Mouse (Mus musculus) brain, embryonic 14.5 days (tissue): ENCODE measurements at regions not wholly inside any gene's neighbourhood (a gene's known extent, or its start where the extent isn't known, plus 50 kb on each side); places are given as distances from the start of the nearest gene placed in this dataset.
A peak's percentile ranks its signal among the peaks of the same experiment; 100 is the strongest.

Experiments used
- DNase-seq: peaks from one replicate; pipeline ENCODE4 v3.0.0-alpha.2; 2011; ENCODE audit warnings: low read depth
- CTCF ChIP-seq: fragments of 200-500 bp; IDR thresholded peaks from 2 replicates; pipeline ENCODE4 v1.5.1; 2012; ENCODE audit warnings: inconsistent platforms, mild to moderate bottlenecking, moderate library complexity, borderline replicate concordance; ENCODE audit not compliant: insufficient read depth, insufficient read length; ENCODE audit errors: extremely low read depth
- POLR2A ChIP-seq: fragments of 200-500 bp; IDR thresholded peaks from 2 replicates; pipeline ENCODE4 v1.6.1; 2012; ENCODE audit warnings: mild to moderate bottlenecking, inconsistent platforms, borderline replicate concordance; ENCODE audit not compliant: poor library complexity, insufficient read depth, insufficient read length, severe bottlenecking; ENCODE audit errors: extremely low read depth

DNA sequence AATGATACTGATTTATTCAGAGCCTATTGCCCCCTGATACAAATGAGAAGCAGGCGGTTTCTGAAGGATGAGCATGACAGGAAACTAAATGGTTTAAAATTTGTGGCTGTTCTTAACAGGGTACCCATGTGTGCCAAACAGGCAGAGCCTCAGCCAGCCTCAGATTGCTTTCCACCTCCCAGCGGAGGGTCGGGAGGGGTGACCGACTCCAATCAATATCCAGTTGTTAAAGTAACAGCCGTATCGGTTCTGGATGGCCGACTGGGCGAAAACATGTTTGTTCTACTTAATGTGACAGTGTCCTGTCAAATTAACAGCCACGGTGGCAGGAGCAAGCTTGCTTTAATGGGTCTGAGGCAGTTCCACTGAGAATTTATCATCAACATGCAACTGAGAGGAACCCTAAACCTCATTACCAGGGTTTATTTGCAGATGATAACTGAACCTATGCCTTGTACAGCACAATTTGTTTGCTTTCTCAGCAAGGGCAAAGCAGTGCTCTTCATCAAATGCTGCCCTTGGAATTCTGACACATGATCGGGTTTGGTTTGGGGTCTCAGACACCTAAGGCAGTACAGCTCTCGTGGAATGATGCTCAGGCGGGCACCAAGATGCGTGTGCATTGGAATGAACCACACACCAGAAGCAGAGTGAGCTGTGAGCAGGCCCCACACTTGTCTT is 107.5 kb upstream of the Gas2 start:
- DNase-seq, result peak; percentile 77

DNA sequence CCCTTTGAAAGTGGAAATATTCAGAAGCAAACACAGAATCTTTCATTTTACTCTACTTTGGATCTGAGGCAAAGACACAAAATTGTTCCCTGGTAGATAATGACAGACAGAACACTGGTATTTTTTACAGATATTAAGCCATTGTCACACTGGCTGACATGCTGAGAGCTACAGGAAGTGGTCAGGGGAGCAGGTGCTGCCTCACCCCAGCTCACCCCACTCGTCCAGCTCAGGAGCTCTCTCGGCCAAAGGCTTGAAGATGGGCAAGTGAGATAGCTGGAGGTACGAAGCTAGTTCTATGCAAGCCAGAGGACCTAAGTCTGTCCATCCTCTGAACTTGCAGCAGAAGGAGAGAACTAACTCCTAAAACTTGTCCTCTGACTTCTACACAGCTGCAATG is 105.6 kb upstream of the Gas2 start:
- no peak for DNase-seq
- no peak for TF ChIP-seq POLR2A
- no peak for TF ChIP-seq CTCF

More for the DNA sequence above, 107.5 kb upstream of the Gas2 start:
- TF ChIP-seq CTCF, result no peak
- no peak for TF ChIP-seq POLR2A

GRCm38 (mm10) chr7:51759536-51760153 is 102.2 kb upstream of the Gas2 start:
- no peak for DNase-seq

GRCm38 (mm10) chr7:51767066-51767465 is 94.7 kb upstream of the Gas2 start:
- no peak for DNase-seq
- TF ChIP-seq CTCF (no peak), POLR2A (no peak)

More at GRCm38 (mm10) chr7:51759536-51760153, 102.2 kb upstream of the Gas2 start:
- no peak for TF ChIP-seq POLR2A
- TF ChIP-seq CTCF, result no peak

DNA sequence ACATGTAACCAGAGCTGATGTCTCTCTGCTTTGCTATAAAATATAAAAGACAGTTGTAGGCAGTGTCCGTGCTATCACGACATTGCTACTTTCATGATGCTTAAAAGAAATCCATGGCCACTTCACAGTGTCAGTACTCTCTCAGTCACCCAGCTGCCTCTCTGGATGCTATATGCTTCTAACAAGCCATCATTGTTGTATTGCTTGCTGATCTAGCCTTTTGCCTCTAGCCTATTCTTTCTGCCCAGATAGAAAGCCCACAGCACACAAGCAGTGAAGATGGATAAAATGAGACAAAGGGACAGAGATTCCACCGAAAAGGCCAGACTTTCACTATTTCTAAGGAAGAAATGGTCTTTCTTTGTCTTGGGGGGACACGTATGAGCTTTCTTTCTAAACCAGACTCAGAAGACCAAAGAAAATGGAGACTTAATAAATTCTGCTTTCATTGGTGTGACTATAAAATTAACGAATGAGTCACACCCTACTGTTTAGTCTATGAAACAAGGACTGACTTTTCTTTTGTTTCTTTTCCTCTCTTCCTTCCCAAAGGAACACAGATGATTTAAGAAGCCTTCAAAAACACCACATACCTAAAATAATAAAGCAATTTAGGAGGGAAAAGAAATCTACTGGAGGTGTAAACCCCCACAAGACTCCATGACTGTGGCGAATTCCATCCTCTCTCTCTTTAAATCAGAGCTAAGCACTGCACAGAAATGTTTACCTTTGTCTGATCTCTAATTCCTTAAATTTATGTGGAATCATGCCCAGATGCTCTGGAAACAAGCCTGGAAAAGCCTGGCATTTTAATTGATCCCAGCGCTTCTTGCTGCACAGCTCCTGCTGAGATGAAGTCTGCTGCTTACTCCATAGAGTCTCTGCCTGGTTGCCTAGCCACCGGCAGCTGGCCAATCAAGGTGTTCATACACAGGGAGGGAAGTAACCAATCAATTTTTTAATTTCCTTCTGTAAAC is 89.6 kb upstream of the Gas2 start:
- peak; percentile 95 for DNase-seq
- TF ChIP-seq CTCF, result no peak
- no peak for TF ChIP-seq POLR2A

GRCm38 (mm10) chr7:51775968-51776367 is 85.8 kb upstream of the Gas2 start:
- no peak for TF ChIP-seq POLR2A
- TF ChIP-seq CTCF, result no peak
- DNase-seq, result no peak

GRCm38 (mm10) chr7:51783070-51783776 is 78.6 kb upstream of the Gas2 start:
- DNase-seq, result peak; percentile 85
- no peak for TF ChIP-seq POLR2A
- no peak for TF ChIP-seq CTCF

DNA sequence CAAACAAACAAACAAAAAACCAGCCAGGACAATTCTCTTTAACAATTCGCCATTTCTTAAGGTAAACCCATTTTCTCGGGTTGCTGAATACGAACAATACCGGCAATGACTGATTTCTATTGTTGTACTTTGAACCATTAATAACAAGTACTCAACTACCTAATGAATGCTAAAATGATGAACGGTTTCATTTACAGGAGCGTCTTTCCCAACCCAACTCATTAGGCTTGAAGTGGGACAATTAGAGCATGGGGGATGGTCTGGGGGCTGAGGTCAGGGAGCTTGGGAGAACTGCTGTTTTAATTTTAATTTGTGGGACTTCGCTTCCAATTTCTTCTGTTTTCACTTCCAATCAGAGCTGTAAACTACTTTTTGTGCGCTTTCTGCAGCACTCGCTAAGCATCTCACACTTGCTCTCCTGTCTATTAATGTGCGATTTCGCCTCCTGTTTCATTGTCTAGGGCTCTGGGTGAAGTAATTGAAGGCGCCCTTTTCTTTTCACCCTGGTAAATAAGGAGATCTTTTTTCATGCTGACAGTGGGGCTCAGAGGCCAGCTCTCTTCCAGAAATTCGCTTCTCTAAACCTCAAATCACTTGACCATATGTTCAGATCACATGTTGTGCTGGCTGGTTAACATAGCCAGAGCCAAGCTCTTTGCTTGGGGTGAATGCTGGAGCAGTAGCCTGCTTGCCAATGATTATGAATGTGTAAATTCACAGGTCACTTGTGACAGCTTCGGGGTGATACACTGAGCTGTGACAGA is 77.7 kb upstream of the Gas2 start:
- peak; percentile 96 for DNase-seq
- no peak for TF ChIP-seq POLR2A
- no peak for TF ChIP-seq CTCF

- TF ChIP-seq CTCF (no peak), POLR2A (no peak)
- DNase-seq, result peak; percentile 92
Observed at GRCm38 (mm10) chr7:51790690-51791560, 70.9 kb upstream of the Gas2 start.
